Mouse (Mus musculus) hindbrain, embryonic 16.5 days (tissue): ENCODE data around the gene Poc1b. TPM values are rescaled to one million over a fixed set of nuclear protein-coding genes. Genes with fewer than 3 reads are reported as not detected.
"Not testable (repeated sequence)": the region's sequence is repeated elsewhere in the genome, so short reads cannot be mapped to it uniquely, and the experiment has no call there.

ENCODE experiments used
- ATAC-seq: fragments of 200-750 bp; cut with Nextera tagmentation; 2 replicates; pipeline ENCODE4 v1.8.0; 2017; ENCODE audit warnings: moderate TSS enrichment, moderate library complexity
- H3K27ac ChIP-seq: fragments of 300-500 bp; sonication (generic); 2 replicates; pipeline ENCODE4 v1.5.1; 2014; ENCODE audit warnings: low read depth, mild to moderate bottlenecking, control low read depth, low read length, moderate library complexity
- H3K27me3 ChIP-seq: fragments of 300-500 bp; sonication (generic); replicated peaks from 2 replicates; pipeline ENCODE4 v1.6.1; 2014; ENCODE audit warnings: low read length; ENCODE audit not compliant: control insufficient read depth, insufficient read depth
- H3K36me3 ChIP-seq: fragments of 300-500 bp; sonication (generic); 2 replicates; pipeline ENCODE4 v1.6.1; 2014; ENCODE audit warnings: mild to moderate bottlenecking, low read length, moderate library complexity, mixed read lengths; ENCODE audit not compliant: control insufficient read depth, insufficient read depth
- H3K4me1 ChIP-seq: fragments of 300-500 bp; sonication (generic); 2 replicates; pipeline ENCODE4 v1.6.1; 2014; ENCODE audit warnings: low read depth, low read length; ENCODE audit not compliant: control insufficient read depth, insufficient read depth
- H3K4me2 ChIP-seq: fragments of 300-500 bp; sonication (generic); 2 replicates; pipeline ENCODE4 v1.6.1; 2014; ENCODE audit warnings: mild to moderate bottlenecking, low read length, control low read depth, moderate library complexity
- H3K4me3 ChIP-seq: fragments of 300-500 bp; sonication (generic); 2 replicates; pipeline ENCODE4 v1.5.1; 2014; ENCODE audit warnings: mild to moderate bottlenecking, low read length, control low read depth, moderate library complexity
- H3K9ac ChIP-seq: fragments of 300-500 bp; sonication (generic); 2 replicates; pipeline ENCODE4 v1.6.1; 2014; ENCODE audit warnings: low read depth, mild to moderate bottlenecking, control low read depth, low read length, moderate library complexity
- H3K9me3 ChIP-seq: fragments of 300-500 bp; sonication (generic); 2 replicates; pipeline ENCODE4 v1.6.1; 2014; ENCODE audit warnings: mild to moderate bottlenecking, low read length, moderate library complexity; ENCODE audit not compliant: control insufficient read depth
- WGBS: fragments of 180-500 bp; shearing (Covaris S2); extraction: QIAGEN DNeasy Blood & Tissue Kit; methylation state at CpG from one replicate; pipeline ENCODE4 v1.1.7; 2014; 5-methylcytosine and 5-hydroxymethylcytosine counted together
- polyA plus RNA-seq: library from polyadenylated mRNA; unstranded; fragments of >200 nt; fragmentation: Nextera tagmentation; extraction: Ambion mirVana; gene quantifications from 2 replicates; pipeline ENCODE4 v1.2.1, GENCODE M21; 2015

Poc1b gene
- polyA plus RNA-seq, 1 experiment from 2014 or later: 9.1 TPM

- H3K9me3 ChIP-seq, H3K36me3 ChIP-seq, H3K4me2 ChIP-seq, H3K4me3 ChIP-seq, H3K4me1 ChIP-seq, H3K27me3 ChIP-seq, ATAC-seq, H3K27ac ChIP-seq, H3K9ac ChIP-seq: not testable (repeated sequence)
- 87% methylated on average over 15 of the region's 15 CpGs for WGBS
Measured at GRCm38 (mm10) chr10:99216570-99216969, 109.7 kb downstream of the Poc1b start.

- no peak overlapping the region for H3K4me2 ChIP-seq
- no peaks in the 10 kb centered on the region for H3K36me3 ChIP-seq
- H3K27ac ChIP-seq: no peak overlapping the region
- no peaks in the 10 kb centered on the region for H3K9me3 ChIP-seq
- 89% methylated on average over 8 of the region's 8 CpGs for WGBS
- H3K9ac ChIP-seq: no peak overlapping the region
- no peak overlapping the region for H3K4me3 ChIP-seq
- no peaks in the 10 kb centered on the region for H3K4me1 ChIP-seq
- ATAC-seq: no peak
- no peaks in the 10 kb centered on the region for H3K27me3 ChIP-seq
Measured at GRCm38 (mm10) chr10:99221540-99221939, 114.7 kb downstream of the Poc1b start.

GRCm38 (mm10) chr10:99222726-99223125, 115.9 kb downstream of the Poc1b start:
- Histone ChIP-seq H3K4me2 (no peak overlapping the region), H3K9ac (no peak overlapping the region), H3K27me3 (no peaks in the 10 kb centered on the region), H3K36me3 (no peaks in the 10 kb centered on the region), H3K27ac (no peak overlapping the region), H3K9me3 (no peaks in the 10 kb centered on the region), H3K4me1 (no peaks in the 10 kb centered on the region; the same call in 1 of the 2 replicates), H3K4me3 (no peak overlapping the region)
- WGBS: 77% methylated on average over 5 of the region's 5 CpGs
- ATAC-seq: no peak

- Histone ChIP-seq H3K27ac (no peak overlapping the region), H3K4me1 (peaks cover 8% of the 10 kb centered on the region), H3K9me3 (no peaks in the 10 kb centered on the region), H3K4me2 (no peak overlapping the region), H3K4me3 (no peak overlapping the region), H3K27me3 (no peaks in the 10 kb centered on the region), H3K9ac (no peak overlapping the region), H3K36me3 (no peaks in the 10 kb centered on the region)
- no peak for ATAC-seq
- WGBS: 68% methylated on average over 3 of the region's 3 CpGs
Measured at GRCm38 (mm10) chr10:99224218-99224617, 117.4 kb downstream of the Poc1b start.

- Histone ChIP-seq H3K4me1 (peaks cover 8% of the 10 kb centered on the region), H3K27ac (no peak overlapping the region), H3K36me3 (no peaks in the 10 kb centered on the region), H3K9ac (no peak overlapping the region), H3K27me3 (no peaks in the 10 kb centered on the region), H3K4me3 (no peak overlapping the region), H3K9me3 (no peaks in the 10 kb centered on the region), H3K4me2 (no peak overlapping the region)
- WGBS: 97% methylated on average over 5 of the region's 5 CpGs
- ATAC-seq: no peak
Measured at GRCm38 (mm10) chr10:99226782-99227181, 119.9 kb downstream of the Poc1b start.

- 38% methylated on average over 17 of the region's 17 CpGs for WGBS
- H3K4me1 ChIP-seq: peaks cover 8% of the 10 kb centered on the region
- peak overlapping the region; percentile 32; the same call in 1 of the 2 replicates for H3K4me2 ChIP-seq
- H3K27me3 ChIP-seq: no peaks in the 10 kb centered on the region
- no peak overlapping the region; the same call in 1 of the 2 replicates for H3K9ac ChIP-seq
- H3K36me3 ChIP-seq: no peaks in the 10 kb centered on the region
- H3K9me3 ChIP-seq: no peaks in the 10 kb centered on the region
- H3K4me3 ChIP-seq: no peak overlapping the region
- peak overlapping the region; percentile 55; the same call in 1 of the 2 replicates for H3K27ac ChIP-seq
- ATAC-seq: peak; percentile 48; the same call in 1 of the 2 replicates
Measured at GRCm38 (mm10) chr10:99227968-99228864, 121.4 kb downstream of the Poc1b start.

GRCm38 (mm10) chr10:99229031-99229684, 122.3 kb downstream of the Poc1b start:
- peak; percentile 34; the same call in 1 of the 2 replicates for ATAC-seq
- no peak overlapping the region for H3K4me3 ChIP-seq
- no peak overlapping the region for H3K9ac ChIP-seq
- H3K27me3 ChIP-seq: no peaks in the 10 kb centered on the region
- H3K36me3 ChIP-seq: no peaks in the 10 kb centered on the region
- WGBS: 18% methylated on average over 16 of the region's 16 CpGs
- H3K27ac ChIP-seq: no peak overlapping the region
- H3K9me3 ChIP-seq: no peaks in the 10 kb centered on the region
- H3K4me2 ChIP-seq: peak overlapping the region; percentile 1; the same call in 1 of the 2 replicates
- H3K4me1 ChIP-seq: peaks cover 8% of the 10 kb centered on the region

- no peaks in the 10 kb centered on the region for H3K27me3 ChIP-seq
- no peak overlapping the region for H3K4me2 ChIP-seq
- H3K9ac ChIP-seq: no peak overlapping the region
- no peaks in the 10 kb centered on the region for H3K36me3 ChIP-seq
- H3K4me3 ChIP-seq: no peak overlapping the region
- no peaks in the 10 kb centered on the region for H3K9me3 ChIP-seq
- ATAC-seq: no peak
- peaks cover 8% of the 10 kb centered on the region for H3K4me1 ChIP-seq
- no peak overlapping the region for H3K27ac ChIP-seq
- WGBS: 85% methylated on average over 7 of the region's 7 CpGs
Measured at GRCm38 (mm10) chr10:99232518-99233227, 125.8 kb downstream of the Poc1b start.

- 91% methylated on average over 8 of the region's 8 CpGs for WGBS
- Histone ChIP-seq H3K9me3 (no peaks in the 10 kb centered on the region), H3K4me1 (no peaks in the 10 kb centered on the region), H3K4me3 (no peak overlapping the region), H3K4me2 (no peak overlapping the region), H3K27ac (no peak overlapping the region), H3K36me3 (no peaks in the 10 kb centered on the region), H3K9ac (no peak overlapping the region), H3K27me3 (no peaks in the 10 kb centered on the region)
- ATAC-seq: no peak
Measured at GRCm38 (mm10) chr10:99234336-99234735, 127.5 kb downstream of the Poc1b start.
